Mouse (Mus musculus): ENCODE measurements around the gene Ackr4. TPM values are rescaled to one million over a fixed set of nuclear protein-coding genes. Genes with fewer than 3 reads are reported as not detected.

The Ackr4 gene
- 1.8 and 3.1 TPM in 2 replicates for polyA plus RNA-seq (2015; fragmentation: Nextera tagmentation; extraction: Ambion mirVana)

DNA sequence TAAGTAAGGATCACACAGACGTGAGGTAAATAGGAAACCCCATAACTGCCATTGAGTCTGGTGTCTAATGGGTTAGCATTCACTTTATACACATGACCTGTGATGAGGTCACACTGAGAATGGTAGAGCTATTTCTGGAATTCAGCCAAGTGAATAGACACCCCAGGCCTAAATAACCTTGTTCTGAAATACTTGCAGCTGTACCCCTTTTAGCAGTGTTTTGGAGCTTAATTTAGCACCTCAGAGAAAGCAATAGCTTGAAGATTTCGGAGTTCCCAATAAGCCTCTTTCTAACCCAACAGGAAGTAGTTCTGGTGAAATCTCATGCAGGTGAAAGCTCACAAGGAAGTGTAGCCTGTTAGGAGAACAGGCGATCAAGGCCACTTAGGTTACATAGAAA, at the start of gene Ackr4:
Ackr4 (minus strand) TSS at position 101 of the 400 bp plus-strand sequence.
- Histone ChIP-seq H3K9ac (no peak within 1 kb of the TSS), H3K4me3 (replicated peaks) (no peak within 1 kb of the TSS), H3K4me2 (no peak within 1 kb of the TSS), H3K27ac (no peak within 1 kb of the TSS), H3K4me1 (peaks cover 25% of the 10 kb centered on the region), H3K9me3 (replicated peaks) (no peaks in the 10 kb centered on the region), H3K36me3 (no peaks in the 10 kb centered on the region), H3K27me3 (no peaks in the 10 kb centered on the region)
- ATAC-seq (replicated peaks; ENCODE audit: low FRiP score): no peak
- 88% methylated on average over 3 of the region's 3 CpGs for WGBS

DNA sequence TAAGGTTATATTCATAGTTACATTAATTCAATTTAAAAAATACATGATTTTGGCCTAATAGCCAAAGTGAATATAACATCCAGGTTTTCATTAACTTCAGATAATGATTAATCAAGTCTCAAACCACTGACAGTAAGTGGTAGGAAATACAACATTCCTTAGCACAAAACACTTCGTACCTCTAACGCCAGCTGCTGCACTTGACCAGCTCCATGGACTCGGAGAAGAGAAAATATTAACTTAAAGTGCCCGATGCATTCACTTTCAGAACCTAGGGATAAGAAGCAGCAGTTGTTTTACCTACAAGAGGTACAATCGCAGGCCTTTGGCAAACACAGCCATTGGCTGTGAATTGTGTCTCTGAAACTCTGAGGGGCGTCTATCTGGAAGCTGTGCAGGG, 45.6 kb upstream of the Ackr4 start:
- Histone ChIP-seq H3K4me1 (no peaks in the 10 kb centered on the region), H3K27me3 (no peaks in the 10 kb centered on the region), H3K27ac (0 out of 2 replicates have a peak overlapping the region, but pooled peaks have one; percentile 45), H3K4me3 (replicated peaks) (no peak overlapping the region), H3K36me3 (peaks cover 90% of the 10 kb centered on the region), H3K9me3 (replicated peaks) (no peaks in the 10 kb centered on the region), H3K9ac (no peak overlapping the region), H3K4me2 (no peak overlapping the region)
- ATAC-seq (replicated peaks; ENCODE audit: low FRiP score): no peak
- 79% methylated on average over 6 of the region's 6 CpGs for WGBS

DNA sequence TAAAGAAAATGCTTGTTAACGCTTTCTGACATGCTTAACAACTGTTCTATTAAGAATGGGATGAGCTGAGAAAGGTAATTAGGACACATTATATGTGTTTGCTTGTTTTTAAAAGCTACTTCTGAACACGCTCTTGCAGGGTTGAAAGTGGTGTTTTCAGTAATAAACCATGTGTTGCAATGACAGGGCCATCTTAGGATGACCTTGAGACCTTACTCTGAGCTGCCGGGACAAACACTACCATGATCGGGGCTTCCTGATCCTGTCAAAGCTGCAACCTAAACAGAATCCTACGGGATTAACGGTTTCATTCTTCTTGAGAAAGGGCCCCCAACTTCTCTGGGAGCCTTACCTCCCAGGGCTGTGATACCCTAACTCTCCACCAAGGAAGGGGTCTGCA, 44.9 kb upstream of the Ackr4 start:
- no peaks in the 10 kb centered on the region for H3K4me1 ChIP-seq
- H3K27me3 ChIP-seq: no peaks in the 10 kb centered on the region
- H3K9ac ChIP-seq: no peak overlapping the region
- peaks cover 90% of the 10 kb centered on the region for H3K36me3 ChIP-seq
- H3K9me3 ChIP-seq (replicated peaks): no peaks in the 10 kb centered on the region
- no peak overlapping the region for H3K4me2 ChIP-seq
- H3K4me3 ChIP-seq (replicated peaks): no peak overlapping the region
- H3K27ac ChIP-seq: no peak overlapping the region
- no peak for ATAC-seq (replicated peaks; ENCODE audit: low FRiP score)
- 81% methylated on average over 6 of the region's 6 CpGs for WGBS

DNA sequence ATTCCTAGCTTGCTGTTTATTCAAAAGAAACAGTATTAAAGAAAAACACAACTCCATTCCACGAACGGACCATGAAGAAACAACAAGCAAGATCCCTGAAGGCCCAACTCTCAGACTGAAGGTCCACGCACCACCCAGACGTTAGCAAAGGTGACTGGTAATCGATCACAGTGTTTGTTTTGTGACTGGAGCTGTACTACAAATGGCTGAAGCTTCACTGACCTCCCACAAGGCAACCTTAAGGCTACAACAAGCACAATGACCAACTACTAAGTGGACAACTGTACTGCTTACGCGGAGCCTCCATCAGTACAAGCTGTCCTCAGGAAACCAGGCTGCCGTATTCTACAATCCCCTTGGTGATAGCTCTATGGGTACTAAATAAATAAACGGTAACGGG, 43.3 kb upstream of the Ackr4 start:
- no peaks in the 10 kb centered on the region for H3K27me3 ChIP-seq
- H3K36me3 ChIP-seq: peaks cover 88% of the 10 kb centered on the region
- WGBS: 90% methylated on average over 10 of the region's 10 CpGs

DNA sequence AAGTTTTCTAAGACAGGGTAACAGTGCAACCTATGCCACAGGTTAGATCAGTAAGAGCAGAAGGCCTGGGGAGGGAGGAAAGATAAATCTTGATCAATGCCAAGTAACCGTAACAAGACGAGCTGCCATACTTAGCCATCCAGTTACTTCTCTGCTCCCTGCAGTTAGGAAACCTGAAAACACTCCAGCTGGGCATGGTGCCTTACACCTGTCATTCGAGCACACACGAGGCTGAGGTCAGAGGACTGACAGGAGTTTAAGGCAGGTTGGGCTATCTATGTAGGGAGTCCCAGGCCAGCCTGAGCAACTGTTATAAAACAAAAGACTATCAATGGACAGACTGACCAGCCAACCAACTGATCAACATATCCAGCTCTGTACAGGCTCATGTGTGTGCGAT, 39.2 kb upstream of the Ackr4 start:
- no peak overlapping the region for H3K4me3 ChIP-seq (replicated peaks)
- H3K4me2 ChIP-seq: no peak overlapping the region
- no peak overlapping the region for H3K27ac ChIP-seq
- no peaks in the 10 kb centered on the region for H3K4me1 ChIP-seq
- no peaks in the 10 kb centered on the region for H3K9me3 ChIP-seq (replicated peaks)
- H3K36me3 ChIP-seq: peaks cover 90% of the 10 kb centered on the region
- no peak overlapping the region for H3K9ac ChIP-seq
- ATAC-seq (replicated peaks; ENCODE audit: low FRiP score): no peak
- WGBS: 87% methylated on average over 5 of the region's 5 CpGs
- H3K27me3 ChIP-seq: no peaks in the 10 kb centered on the region

More for the DNA sequence above, 43.3 kb upstream of the Ackr4 start:
- no peak for ATAC-seq (replicated peaks; ENCODE audit: low FRiP score)
- Histone ChIP-seq H3K4me2 (no peak overlapping the region), H3K4me3 (replicated peaks) (no peak overlapping the region), H3K4me1 (no peaks in the 10 kb centered on the region), H3K9me3 (replicated peaks) (no peaks in the 10 kb centered on the region), H3K9ac (no peak overlapping the region), H3K27ac (no peak overlapping the region)

DNA sequence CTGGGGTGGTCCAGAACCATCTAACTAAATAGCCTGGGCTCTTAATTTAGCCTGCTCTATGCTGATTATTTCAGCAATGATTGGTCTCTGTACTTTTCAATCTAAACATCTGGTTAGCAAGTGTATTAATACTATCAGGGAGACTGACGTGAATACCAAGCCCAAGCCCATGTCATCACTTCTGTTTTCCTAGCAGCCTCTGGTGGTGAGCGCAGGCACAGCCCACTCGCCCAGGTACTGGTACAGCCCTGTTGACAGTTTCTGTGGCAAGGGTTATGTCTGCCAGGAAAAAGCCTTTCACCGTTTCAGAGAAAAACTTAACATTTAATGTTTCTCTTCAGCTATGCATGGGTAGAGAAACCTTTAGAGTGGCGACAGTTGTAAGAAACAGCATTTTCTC, 37.5 kb upstream of the Ackr4 start:
- 87% methylated on average over 5 of the region's 5 CpGs for WGBS
- H3K36me3 ChIP-seq: peaks cover 91% of the 10 kb centered on the region

DNA sequence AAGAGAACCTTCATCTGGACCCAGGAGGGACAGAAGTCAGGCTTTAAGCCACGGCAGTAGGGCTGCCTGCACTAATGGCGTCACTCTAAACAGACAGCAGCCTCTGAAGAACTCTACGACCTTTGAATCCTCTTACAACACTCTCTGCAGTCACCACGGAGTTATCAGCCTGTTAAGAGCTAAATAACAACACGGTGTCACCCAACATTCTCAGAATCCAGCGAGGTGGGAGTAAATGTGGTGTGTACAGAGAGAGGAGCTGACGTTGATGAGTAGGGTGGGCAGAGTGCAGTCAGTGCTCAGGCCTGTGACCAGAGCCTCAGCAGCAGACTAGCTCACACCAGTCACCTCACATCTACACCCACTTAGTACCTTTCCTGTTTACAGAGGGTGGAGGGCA, 34.4 kb upstream of the Ackr4 start:
- H3K36me3 ChIP-seq: peaks cover 96% of the 10 kb centered on the region
- H3K4me3 ChIP-seq (replicated peaks): no peak overlapping the region
- 80% methylated on average over 7 of the region's 7 CpGs for WGBS
- H3K9ac ChIP-seq: no peak overlapping the region
- ATAC-seq (replicated peaks; ENCODE audit: low FRiP score): no peak
- no peaks in the 10 kb centered on the region for H3K4me1 ChIP-seq
- H3K27ac ChIP-seq: no peak overlapping the region
- no peak overlapping the region for H3K4me2 ChIP-seq
- no peaks in the 10 kb centered on the region for H3K27me3 ChIP-seq
- H3K9me3 ChIP-seq (replicated peaks): no peaks in the 10 kb centered on the region

More for the DNA sequence above, 37.5 kb upstream of the Ackr4 start:
- Histone ChIP-seq H3K4me1 (no peaks in the 10 kb centered on the region), H3K27ac (no peak overlapping the region), H3K4me2 (no peak overlapping the region), H3K27me3 (no peaks in the 10 kb centered on the region), H3K4me3 (replicated peaks) (no peak overlapping the region), H3K9ac (no peak overlapping the region), H3K9me3 (replicated peaks) (no peaks in the 10 kb centered on the region)
- no peak for ATAC-seq (replicated peaks; ENCODE audit: low FRiP score)

DNA sequence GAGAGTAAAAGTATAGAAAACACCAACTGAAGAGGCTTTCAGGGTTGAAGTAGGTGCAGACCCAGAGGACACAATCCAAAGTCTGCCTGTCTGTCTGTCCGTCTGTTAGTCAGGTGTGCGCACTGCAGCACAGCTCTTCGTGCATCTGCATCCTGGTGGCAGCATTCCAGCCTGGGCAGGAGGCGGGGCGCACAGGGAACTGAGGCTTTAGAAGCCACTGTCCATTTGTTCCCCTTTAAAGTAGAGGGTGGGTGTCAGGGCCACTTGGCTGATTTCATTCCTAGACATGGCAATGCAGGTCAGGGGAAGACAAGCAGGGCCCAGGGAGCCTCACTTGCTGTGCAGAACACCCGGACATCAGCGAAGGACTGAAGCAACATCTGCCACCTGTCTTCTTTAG, 30.6 kb upstream of the Ackr4 start:
- 86% methylated on average over 7 of the region's 7 CpGs for WGBS

DNA sequence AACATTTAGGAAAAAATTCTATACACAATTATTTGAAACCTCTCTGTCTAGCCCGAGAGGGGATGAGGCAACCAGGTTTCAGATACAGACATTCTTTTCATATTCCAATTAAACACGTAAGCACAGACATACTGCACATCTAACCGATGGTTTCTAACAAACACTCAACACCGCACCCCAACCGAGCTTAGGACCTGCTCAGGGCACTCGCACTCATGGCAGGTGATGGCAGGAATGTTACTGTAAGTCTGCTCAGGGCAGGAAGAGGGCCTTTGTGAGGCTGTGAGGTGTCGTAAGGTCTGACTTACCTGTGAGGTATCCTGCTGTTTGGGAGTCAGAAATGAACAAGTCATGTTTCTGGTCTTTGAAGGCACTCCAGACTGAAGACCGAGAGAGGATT, 29.8 kb upstream of the Ackr4 start:
- Histone ChIP-seq H3K36me3 (peaks cover 98% of the 10 kb centered on the region), H3K27ac (no peak overlapping the region), H3K27me3 (no peaks in the 10 kb centered on the region), H3K9ac (no peak overlapping the region), H3K4me1 (no peaks in the 10 kb centered on the region), H3K4me2 (no peak overlapping the region), H3K4me3 (replicated peaks) (no peak overlapping the region), H3K9me3 (replicated peaks) (no peaks in the 10 kb centered on the region)
- no peak for ATAC-seq (replicated peaks; ENCODE audit: low FRiP score)
- WGBS: 94% methylated on average over 8 of the region's 8 CpGs

More for the DNA sequence above, 30.6 kb upstream of the Ackr4 start:
- Histone ChIP-seq H3K36me3 (peaks cover 98% of the 10 kb centered on the region), H3K27ac (no peak overlapping the region), H3K9ac (no peak overlapping the region), H3K4me1 (no peaks in the 10 kb centered on the region), H3K4me2 (no peak overlapping the region), H3K9me3 (replicated peaks) (no peaks in the 10 kb centered on the region), H3K4me3 (replicated peaks) (no peak overlapping the region), H3K27me3 (no peaks in the 10 kb centered on the region)
- ATAC-seq (replicated peaks; ENCODE audit: low FRiP score): no peak

DNA sequence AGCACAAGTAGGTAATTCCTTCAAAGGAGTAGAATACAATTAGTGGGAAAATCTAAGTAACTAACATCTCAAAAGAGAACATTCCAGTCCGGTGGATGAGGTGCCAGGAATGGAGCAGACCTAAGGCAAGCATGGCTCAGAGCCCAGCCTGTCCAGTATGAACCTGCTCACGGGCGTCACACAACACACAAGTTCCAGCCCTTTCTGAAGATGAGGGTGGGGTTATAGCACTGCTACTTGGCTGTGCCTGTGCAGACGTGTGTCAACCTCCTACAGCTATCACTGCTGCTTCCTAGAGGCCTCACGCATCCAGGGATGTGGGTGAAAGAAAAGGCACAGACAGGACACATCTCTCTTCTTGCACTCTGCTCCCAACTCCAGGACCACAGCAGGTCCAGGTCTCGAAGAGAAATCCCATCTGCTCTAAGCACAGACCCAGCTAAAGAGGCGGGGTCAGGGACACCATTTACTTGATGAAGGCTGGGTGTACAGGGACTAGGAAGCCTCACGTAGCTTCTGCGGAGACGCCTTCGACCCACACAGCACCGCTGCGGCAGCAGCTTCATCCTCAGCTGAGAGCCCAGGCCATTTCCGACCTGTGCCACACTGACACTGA, 28.5 kb upstream of the Ackr4 start:
- no peak overlapping the region for H3K27ac ChIP-seq
- WGBS: 94% methylated on average over 14 of the region's 14 CpGs
- no peak overlapping the region for H3K9ac ChIP-seq
- H3K4me2 ChIP-seq: no peak overlapping the region
- no peak for ATAC-seq (replicated peaks; ENCODE audit: low FRiP score)
- no peak overlapping the region for H3K4me3 ChIP-seq (replicated peaks)
- no peaks in the 10 kb centered on the region for H3K9me3 ChIP-seq (replicated peaks)
- no peaks in the 10 kb centered on the region for H3K4me1 ChIP-seq
- peaks cover 97% of the 10 kb centered on the region for H3K36me3 ChIP-seq
- no peaks in the 10 kb centered on the region for H3K27me3 ChIP-seq

DNA sequence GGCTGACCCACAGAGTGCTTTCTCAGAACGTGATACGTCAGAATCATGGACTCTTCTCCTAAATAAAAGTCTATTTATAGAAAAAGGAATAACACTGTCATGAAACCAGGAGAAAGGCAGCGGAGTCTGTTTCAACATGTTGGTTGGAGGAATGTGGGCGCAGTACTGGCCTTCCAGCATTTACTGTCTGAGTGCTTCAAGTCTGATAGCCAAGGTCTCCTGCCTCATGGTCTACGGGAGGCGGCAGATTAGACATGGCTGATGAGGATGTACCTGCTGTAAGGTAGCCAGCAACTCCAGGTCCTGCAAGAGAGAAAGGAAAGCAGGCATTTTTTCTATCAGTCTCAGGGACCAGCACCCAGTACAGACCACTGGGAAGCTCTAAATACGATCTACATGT, 25.4 kb upstream of the Ackr4 start:
- H3K36me3 ChIP-seq: peaks cover 78% of the 10 kb centered on the region
- H3K9ac ChIP-seq: no peak overlapping the region
- no peaks in the 10 kb centered on the region for H3K4me1 ChIP-seq
- ATAC-seq (replicated peaks; ENCODE audit: low FRiP score): no peak
- no peaks in the 10 kb centered on the region for H3K9me3 ChIP-seq (replicated peaks)
- no peak overlapping the region for H3K4me2 ChIP-seq
- no peak overlapping the region for H3K4me3 ChIP-seq (replicated peaks)
- H3K27ac ChIP-seq: no peak overlapping the region
- WGBS: 92% methylated on average over 7 of the region's 7 CpGs
- no peaks in the 10 kb centered on the region for H3K27me3 ChIP-seq

DNA sequence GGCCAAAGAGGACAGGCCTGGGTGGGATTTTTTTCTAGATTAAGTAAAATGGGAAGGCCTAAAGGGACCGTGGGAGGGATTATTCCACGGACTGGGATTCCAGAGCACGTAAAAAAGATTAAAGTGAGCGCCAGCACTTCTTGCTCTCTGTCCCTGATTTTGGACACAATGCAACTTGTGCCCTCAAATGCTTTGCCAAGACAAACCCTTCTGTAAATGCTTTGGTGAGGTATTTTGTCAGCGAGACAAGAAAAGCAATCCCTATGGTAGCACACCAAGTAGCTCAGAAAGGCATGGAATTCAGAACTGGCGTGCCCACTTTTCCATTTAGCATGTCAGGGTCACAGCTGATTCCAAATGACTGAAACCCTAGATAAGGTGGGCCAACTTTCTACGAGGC, 22.2 kb upstream of the Ackr4 start:
- Histone ChIP-seq H3K9ac (no peak overlapping the region), H3K36me3 (peaks cover 47% of the 10 kb centered on the region), H3K4me2 (no peak overlapping the region), H3K9me3 (replicated peaks) (no peaks in the 10 kb centered on the region), H3K27me3 (no peaks in the 10 kb centered on the region), H3K27ac (no peak overlapping the region), H3K4me3 (replicated peaks) (no peak overlapping the region), H3K4me1 (no peaks in the 10 kb centered on the region)
- no peak for ATAC-seq (replicated peaks; ENCODE audit: low FRiP score)
- WGBS: 87% methylated on average over 7 of the region's 7 CpGs

DNA sequence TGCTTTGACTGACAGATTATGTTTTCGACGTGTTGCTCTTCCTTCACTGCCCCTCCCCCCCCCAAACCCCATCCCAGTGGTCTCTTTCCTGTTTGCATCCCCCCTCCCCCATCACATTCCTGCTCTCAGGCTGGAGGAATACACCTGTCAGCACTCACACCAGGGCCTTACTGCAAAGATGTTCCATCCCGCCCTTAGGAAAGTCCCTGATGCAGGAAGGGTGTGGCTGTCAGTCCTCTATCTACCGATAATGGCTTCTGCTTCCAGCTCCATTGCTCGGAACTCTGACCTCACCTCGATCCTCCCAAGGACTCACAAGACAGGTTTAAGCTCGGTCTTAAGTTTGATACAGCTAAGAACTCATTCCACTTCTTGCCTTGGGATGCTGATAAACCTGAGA, 19.9 kb upstream of the Ackr4 start:
- H3K27me3 ChIP-seq: no peaks in the 10 kb centered on the region
- ATAC-seq (replicated peaks; ENCODE audit: low FRiP score): no peak
- H3K36me3 ChIP-seq: peaks cover 24% of the 10 kb centered on the region
- H3K4me3 ChIP-seq (replicated peaks): no peak overlapping the region
- H3K4me2 ChIP-seq: no peak overlapping the region
- no peaks in the 10 kb centered on the region for H3K4me1 ChIP-seq
- no peak overlapping the region for H3K9ac ChIP-seq
- WGBS: 84% methylated on average over 7 of the region's 7 CpGs
- H3K9me3 ChIP-seq (replicated peaks): no peaks in the 10 kb centered on the region
- no peak overlapping the region for H3K27ac ChIP-seq
